Mouse (Mus musculus): Measurements from ENCODE around the gene Atpaf1.

- TF ChIP-seq CTCF (IDR thresholded peaks at IDR 0.05; ENCODE audit: control insufficient read depth, insufficient read depth, low read length) (no peak), POLR2A (IDR thresholded peaks at IDR 0.05; ENCODE audit: borderline replicate concordance, control insufficient read depth, low read depth, low read length) (no peak)
Measured at GRCm38 (mm10) chr4:115855100-115855499, 70.5 kb downstream of the Atpaf1 start.
